Mouse (Mus musculus): ENCODE results near the gene Zfp960.
"Not testable (repeated sequence)": the region's sequence is repeated elsewhere in the genome, so short reads cannot be mapped to it uniquely, and the experiment has no call there.

The Zfp960 gene

DNA sequence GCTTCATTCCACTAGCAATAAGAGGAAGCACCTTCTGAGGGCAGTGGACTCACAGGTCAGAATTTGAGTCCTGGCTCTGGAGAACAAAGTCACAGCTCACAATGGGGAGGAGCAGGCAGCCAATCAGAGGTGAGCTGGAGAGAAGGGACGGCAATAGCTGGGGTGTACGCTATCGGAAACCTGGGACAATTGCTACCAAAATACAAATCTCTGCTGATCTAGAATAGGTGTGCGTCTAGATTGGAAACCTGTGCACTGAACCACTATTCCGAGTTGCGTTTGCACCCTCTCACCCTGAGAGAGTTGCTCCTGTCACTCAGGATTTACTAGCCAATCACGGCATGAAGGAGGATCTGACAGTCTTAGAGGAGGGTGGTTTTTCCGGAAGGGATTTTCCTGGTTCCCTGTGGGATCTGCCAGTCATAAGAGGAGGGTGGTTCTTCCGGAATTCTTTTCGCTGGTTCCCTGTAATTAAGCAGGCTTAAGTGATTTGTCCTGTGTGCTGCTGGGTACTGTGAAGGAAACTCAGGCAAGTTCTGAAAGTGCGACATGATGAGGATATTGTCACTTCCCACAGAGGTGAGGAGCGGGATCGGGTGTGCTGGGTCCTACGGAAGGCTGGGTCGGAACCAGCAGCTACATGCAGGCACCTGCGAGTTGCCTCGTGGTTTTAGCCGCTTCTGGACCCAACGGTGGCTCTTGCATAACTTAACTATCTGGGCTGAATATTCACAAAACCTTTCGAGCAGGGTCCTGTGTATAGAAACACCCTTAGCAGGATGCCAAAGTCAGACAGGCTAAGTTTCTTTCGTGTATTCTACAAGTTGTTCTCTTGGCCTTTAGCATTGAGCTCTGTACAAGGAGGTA lies at the start of gene Zfp960:
Gene Zfp960 (plus strand): TSS at position 486 of the 867 bp plus-strand sequence.
- peak; percentile 100 for DNase-seq (ENCODE audit: low read depth, low spot score)

GRCm38 (mm10) chr17:17018071-17018470 lies 45.8 kb upstream of the Zfp960 start:
- DNase-seq (ENCODE audit: low read depth, low spot score): peak; percentile 81

- peak; percentile 88 for DNase-seq (ENCODE audit: low read depth, low spot score)
Measured at GRCm38 (mm10) chr17:17059566-17059965, 4.3 kb upstream of the Zfp960 start.

DNA sequence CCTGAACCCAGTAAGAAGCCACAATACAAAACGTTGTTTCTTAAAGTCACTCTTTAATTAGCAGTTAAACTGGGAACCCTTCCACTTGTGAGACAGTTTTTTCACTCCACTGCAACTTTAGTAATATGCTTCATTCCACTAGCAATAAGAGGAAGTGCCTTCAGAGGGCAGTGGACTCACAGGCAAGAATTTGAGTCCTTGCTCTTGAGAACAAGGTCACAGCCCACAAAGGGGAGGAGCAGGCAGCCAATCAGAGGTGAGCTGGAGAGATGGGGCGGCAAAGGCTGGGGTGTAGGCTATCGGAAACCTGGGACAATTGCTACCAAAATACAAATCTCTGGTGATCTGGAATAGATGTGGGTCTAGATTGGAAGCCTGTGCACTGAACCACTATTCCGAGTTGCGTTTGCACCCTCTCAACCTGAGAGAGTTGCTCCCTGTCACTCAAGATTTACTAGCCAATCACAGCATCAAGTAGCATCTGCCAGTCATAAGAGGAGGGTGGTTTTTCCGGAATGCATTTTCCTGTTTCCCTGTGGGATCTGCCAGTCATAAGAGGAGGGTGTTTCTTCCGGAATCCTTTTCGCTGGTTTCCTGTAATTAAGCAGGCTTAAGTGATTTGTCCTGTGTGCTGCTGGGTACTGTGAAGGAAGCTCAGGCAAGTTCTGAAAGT lies 57.1 kb downstream of the Zfp960 start, which contains the start of gene Zfp97:
Gene Zfp97 (plus strand): TSS at position 586 of the 673 bp plus-strand sequence.
- not testable (repeated sequence) for DNase-seq (ENCODE audit: low read depth, low spot score)
